Mouse (Mus musculus) T-helper 2 cell (primary cell): Measurements from ENCODE around the gene Gm21760.
"Not testable (repeated sequence)": the region's sequence is repeated elsewhere in the genome, so short reads cannot be mapped to it uniquely, and the experiment has no call there.

Experiments
- in situ Hi-C: fragments of 300-600 bp; cut with MboI, MseI; formaldehyde crosslinking; loops from one replicate; pipeline ENCODE4 v1.15.1; 2025; ENCODE audit warnings: high pct_unique_total_duplicates

Gm21760 gene

DNA sequence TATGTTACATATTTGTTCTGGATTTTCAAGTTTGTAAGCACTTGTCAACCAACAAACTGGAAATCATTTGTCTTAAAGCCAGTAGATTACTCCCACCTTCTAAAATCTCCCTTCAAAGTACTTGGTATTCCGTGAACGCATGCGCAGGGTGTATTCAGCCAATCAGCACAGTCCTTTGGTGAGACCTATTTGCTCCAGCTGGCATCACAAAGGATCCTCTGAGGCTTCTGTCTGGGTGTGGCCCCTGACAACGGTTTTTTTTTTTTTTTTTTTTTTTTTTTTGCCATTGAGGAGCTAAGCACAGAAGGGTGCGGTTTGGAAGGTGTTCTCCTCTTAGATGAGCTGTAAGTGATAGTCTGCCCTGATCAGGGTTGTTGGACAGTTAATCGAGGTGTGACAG, at the start of gene Gm21760:
TSS of gene Gm21760 (plus strand) at position 301 of the 400 bp plus-strand sequence.
- in situ Hi-C loops: not testable (repeated sequence)
